Mouse (Mus musculus) lung, postnatal 0 days (tissue): ENCODE data around the gene Asap2.

Experiments used
- CTCF ChIP-seq: IDR thresholded peaks from 2 replicates; pipeline ENCODE4 v1.5.1; 2016; ENCODE audit warnings: antibody characterized with exemption, mild to moderate bottlenecking
- EP300 ChIP-seq: IDR thresholded peaks from 2 replicates; pipeline ENCODE4 v1.6.1; 2016; ENCODE audit warnings: antibody characterized with exemption, mild to moderate bottlenecking, control low read depth

DNA sequence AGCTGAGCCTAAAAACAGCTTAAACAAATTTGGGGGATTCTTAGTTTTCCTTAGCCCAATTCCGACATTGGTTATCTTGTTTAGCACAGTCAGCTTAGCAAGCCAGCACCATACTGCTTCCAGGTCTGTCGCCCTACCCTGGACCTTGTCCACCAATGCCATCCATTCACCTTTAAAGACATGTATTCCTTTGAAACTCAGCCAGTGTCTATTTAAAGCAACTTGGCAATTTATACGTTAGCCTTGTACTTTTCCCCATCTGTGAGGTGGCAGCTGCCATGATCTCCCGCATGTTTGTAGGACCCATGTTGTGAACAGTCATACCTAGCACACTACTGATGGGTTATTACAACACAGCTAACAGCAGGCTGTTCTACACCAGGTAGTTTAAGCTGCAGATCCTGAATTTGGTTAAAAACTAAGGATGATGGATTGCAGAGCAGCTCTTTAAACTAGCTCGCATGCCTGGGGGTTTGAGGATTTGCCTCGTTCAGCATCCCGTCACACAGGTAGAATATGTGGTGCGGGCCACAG lies 277.9 kb downstream of the Asap2 start:
- TF ChIP-seq CTCF (no peak), EP300 (no peak)
